Mouse (Mus musculus): ENCODE measurements around the gene Xrcc6.

DNA sequence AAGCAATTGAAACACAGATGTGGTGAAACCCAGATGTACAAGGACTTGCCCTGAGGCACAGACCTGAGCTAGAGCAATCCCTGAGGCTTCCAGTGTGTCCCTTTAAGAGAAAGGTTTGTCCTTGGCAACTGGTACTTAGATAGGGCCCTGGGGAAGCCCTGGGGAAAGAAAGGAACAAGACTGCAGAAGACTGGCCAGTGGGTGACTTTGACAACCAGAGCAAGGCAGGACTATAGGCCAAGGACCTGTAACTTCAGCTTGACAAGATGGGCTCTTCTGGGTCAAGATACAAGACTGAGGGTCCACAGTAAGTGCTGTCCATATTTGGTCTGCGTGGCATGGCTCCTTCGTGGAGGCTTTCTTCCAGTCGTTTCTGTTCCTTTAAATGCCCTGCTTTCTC is at the start of gene Xrcc6:
- no peak for TF ChIP-seq CTCF (IDR thresholded peaks at IDR 0.05; ENCODE audit: control insufficient read depth, insufficient read depth, insufficient read length)
- no peak for TF ChIP-seq CEBPB (IDR thresholded peaks at IDR 0.05; ENCODE audit: low read depth)

Data from C2C12 (cell line).